Mouse (Mus musculus): Measurements from ENCODE around the gene Arhgef25.

DNA sequence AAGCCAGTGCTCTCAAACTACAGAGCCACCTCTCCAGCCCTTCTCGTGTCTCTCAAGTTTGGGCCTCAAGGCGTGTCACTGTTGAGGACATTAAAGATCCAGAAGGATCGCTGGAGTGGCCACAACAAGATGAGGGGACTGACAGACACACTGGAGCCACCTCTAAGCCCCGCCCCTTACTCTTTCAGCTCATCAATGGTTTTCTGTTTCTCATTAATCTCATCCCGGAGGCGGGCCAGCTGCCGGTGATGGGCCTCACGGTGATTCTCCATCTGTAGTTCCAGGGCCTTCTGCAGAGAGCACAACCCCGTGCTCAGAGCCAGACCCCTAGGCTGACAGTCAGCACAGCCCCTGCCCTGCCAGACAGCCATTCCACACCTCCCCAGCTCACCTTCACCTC is 46.7 kb upstream of the Arhgef25 start:
- no peak for TF ChIP-seq CTCF (IDR thresholded peaks at IDR 0.05; ENCODE audit: borderline replicate concordance, insufficient read depth, low read length)
- no peak for TF ChIP-seq POLR2A (IDR thresholded peaks at IDR 0.05; ENCODE audit: low read depth, low read length)

All from embryonic fibroblast, embryonic 13.5 days (primary cell).